Mouse (Mus musculus) adrenal gland, adult (tissue): ENCODE results near the gene Mettl7b.
A peak's percentile ranks its signal among the peaks of the same experiment; 100 is the strongest.

Source experiments
- DNase-seq, 2 experiments: peaks; one replicate each; pipeline ENCODE4 v3.0.0; 2022 to 2023; ENCODE audit warnings: low spot score in 1 of 2; ENCODE audit not compliant: inconsistent age in 2 of 2

Mettl7b gene

GRCm38 (mm10) chr10:128921251-128921650, 39.5 kb downstream of the Mettl7b start:
- DNase-seq: peak in 1 of 2 experiments; percentile 26

- peak; percentile 37 to 77 for DNase-seq
Measured at GRCm38 (mm10) chr10:128920736-128921161, 40.0 kb downstream of the Mettl7b start.

- DNase-seq: no peak
Measured at GRCm38 (mm10) chr10:128919966-128920365, 40.8 kb downstream of the Mettl7b start.

- peak; percentile 29 to 57 for DNase-seq
Measured at GRCm38 (mm10) chr10:128919203-128919631, 41.6 kb downstream of the Mettl7b start.

- DNase-seq: peak; percentile 45 to 59
Measured at GRCm38 (mm10) chr10:128918246-128918645, 42.5 kb downstream of the Mettl7b start.

GRCm38 (mm10) chr10:128917400-128917799, 43.4 kb downstream of the Mettl7b start:
- no peak for DNase-seq

GRCm38 (mm10) chr10:128916665-128917064, 44.1 kb downstream of the Mettl7b start:
- DNase-seq: no peak

GRCm38 (mm10) chr10:128915550-128915949, 45.2 kb downstream of the Mettl7b start:
- no peak for DNase-seq

GRCm38 (mm10) chr10:128913696-128914095, 47.1 kb downstream of the Mettl7b start:
- peak in 1 of 2 experiments; percentile 42 for DNase-seq

- DNase-seq: peak; percentile 87 to 96
Measured at GRCm38 (mm10) chr10:128913219-128913618, 47.6 kb downstream of the Mettl7b start.

- no peak for DNase-seq
Measured at GRCm38 (mm10) chr10:128912791-128913190, 48.0 kb downstream of the Mettl7b start.

GRCm38 (mm10) chr10:128912268-128912667, 48.5 kb downstream of the Mettl7b start:
- DNase-seq: no peak

GRCm38 (mm10) chr10:128911430-128911829, 49.4 kb downstream of the Mettl7b start:
- peak in 1 of 2 experiments; percentile 26 for DNase-seq

- DNase-seq: peak; percentile 73 to 86
Measured at GRCm38 (mm10) chr10:128910066-128910841, 50.5 kb downstream of the Mettl7b start.

GRCm38 (mm10) chr10:128909567-128910028, 51.2 kb downstream of the Mettl7b start:
- DNase-seq: peak; percentile 95 to 97

GRCm38 (mm10) chr10:128908778-128909448, 51.9 kb downstream of the Mettl7b start:
- DNase-seq: peak in 1 of 2 experiments; percentile 38
